Mouse (Mus musculus) activated CD4-positive, CD25-positive, alpha-beta regulatory T cell, adult 4 months (primary cell): ENCODE results near the gene Neurod2. TPM values are rescaled to one million over a fixed set of nuclear protein-coding genes. Genes with fewer than 3 reads are reported as not detected.

Source experiments
- ATAC-seq: one replicate; pipeline ENCODE4 v1.8.0; 2017
- polyA plus RNA-seq, 2 experiments: library from polyadenylated mRNA; unstranded; fragments of 100-300 nt; shearing (Covaris generic); gene quantifications; one replicate each; pipeline ENCODE4 v1.2.1; 2017

The Neurod2 gene
- polyA plus RNA-seq, 2 experiments from 2014 or later: not detected

DNA sequence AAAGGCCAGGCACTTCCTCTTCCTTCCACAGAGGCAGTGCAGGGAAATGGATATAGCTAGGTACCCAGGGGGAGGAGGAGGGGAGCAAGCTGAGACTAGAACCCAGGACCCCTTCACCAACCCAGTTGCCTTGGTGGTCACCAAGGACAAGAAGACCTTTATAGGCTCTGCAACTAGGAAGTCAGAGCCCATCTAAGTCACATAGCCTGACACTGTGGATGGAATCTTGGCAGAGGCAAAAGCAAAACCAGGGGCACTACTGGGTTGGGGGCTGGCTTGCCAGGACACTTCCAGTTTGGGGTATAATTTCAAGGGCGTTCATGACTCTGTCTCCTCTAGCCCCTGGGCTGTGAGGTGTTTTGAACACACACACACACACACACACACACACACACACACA lies 2.0 kb upstream of the Neurod2 start:
- ATAC-seq: no peak

DNA sequence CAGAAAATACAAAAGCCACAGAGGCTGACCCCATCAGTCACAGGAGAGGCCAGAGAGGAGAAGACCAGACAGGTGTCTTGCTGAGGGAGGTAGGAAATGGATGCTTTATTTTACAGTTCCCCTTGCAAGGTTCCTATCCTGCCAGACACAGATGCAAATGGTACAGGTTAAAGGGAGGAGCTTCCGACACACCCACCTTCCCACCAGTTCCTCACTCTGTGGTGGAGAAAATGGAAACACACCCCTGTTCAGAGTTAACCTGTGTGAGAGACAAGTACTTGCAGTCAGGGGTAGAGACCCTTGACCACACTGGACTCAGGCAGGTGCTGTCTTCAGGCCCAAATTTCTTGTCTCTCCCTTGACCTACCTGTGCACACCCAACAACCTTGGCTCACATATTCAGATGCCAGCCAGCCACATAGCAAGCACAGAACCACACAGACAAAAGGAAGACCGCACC lies 1.3 kb upstream of the Neurod2 start:
- ATAC-seq: no peak

DNA sequence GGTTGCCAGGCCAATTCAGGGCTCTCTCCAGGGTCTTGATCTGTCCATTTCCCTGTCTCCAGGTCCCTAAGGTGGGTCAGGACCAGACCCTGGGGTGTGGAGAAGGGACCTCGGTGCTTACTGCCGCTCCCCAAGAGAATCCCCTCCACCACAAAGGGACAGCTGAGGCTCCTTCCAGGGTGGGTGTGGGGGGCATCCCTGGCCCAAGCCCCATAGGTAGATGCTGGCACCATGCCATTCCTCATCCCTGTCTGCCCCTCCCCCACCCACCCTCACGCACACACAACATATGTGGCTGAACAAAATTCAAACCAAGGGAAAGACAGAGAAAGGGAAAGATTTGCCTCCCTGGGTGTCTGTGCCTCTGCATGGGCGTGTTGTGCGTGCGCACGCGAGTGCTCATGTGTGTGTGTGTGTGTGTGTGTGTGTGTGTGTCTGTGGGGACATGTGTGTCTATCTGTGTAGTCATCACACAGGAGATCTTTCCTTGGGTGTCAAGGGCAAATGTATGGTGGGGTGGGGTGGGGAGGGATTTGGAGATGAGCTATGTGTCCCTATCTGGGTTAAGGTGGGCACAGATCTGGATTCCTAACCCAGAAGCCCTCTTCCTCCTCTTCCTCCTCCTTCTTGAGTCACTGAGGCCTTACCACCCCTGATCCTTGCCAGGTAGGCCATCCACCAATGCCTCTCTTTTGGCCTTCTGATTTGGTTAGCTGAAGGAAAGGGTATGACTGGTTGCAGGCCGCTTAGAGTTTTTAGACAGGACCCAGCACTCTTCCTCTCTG lies 704 bp upstream of the Neurod2 start:
- ATAC-seq: no peak

DNA sequence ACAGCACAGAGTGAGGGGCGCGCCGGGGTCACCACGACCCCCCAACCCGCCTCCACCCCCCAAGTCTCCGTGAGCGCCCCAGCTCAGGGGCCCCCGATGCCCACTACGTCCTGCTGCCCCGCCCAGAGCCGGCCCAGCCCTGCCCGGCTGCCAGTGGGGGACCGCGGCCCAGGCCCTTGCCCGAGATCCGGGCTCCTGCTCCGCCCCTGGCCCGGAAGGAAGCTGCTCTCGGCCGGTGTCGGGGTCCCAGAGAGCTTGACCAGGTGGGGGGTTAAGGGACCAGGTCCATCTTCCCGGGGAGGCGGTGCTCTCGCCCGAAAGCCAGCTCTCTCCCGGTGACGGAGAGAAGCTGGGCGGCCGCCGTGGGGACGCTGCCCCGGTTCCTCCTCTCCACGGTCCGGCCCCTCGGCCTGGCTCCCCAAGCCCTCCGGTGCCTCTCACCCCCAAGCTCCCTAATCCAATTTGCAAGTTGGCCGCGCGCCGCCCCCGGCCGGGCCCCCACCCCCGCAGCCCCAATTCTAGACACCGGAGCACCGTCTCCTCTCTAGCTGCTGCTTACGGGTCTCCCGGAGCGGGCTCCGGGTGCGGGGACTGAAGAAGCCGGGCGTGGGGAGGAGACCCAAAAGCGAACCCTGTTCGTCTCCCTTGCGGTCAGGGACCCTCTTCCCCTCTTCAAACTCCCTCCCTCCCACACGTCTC lies 928 bp downstream of the Neurod2 start:
- no peak for ATAC-seq

DNA sequence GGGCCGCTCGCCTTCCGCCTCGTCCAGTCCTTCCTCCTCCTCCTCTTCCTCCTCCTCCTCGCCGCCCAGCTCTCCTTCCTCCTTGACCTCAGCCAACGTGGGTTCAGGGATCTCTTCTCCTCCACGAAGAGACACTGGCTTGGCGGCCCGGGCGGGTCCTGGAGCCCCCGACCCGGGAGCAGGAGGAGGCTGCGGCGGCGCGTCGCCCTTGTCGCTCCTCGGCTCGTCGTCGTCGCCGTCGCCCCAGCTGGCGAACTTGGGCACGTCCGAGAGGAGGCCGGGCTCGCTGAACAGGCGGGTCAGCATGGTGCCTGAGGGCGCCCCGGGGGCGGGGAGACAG lies 1.4 kb downstream of the Neurod2 start:
- no peak for ATAC-seq

DNA sequence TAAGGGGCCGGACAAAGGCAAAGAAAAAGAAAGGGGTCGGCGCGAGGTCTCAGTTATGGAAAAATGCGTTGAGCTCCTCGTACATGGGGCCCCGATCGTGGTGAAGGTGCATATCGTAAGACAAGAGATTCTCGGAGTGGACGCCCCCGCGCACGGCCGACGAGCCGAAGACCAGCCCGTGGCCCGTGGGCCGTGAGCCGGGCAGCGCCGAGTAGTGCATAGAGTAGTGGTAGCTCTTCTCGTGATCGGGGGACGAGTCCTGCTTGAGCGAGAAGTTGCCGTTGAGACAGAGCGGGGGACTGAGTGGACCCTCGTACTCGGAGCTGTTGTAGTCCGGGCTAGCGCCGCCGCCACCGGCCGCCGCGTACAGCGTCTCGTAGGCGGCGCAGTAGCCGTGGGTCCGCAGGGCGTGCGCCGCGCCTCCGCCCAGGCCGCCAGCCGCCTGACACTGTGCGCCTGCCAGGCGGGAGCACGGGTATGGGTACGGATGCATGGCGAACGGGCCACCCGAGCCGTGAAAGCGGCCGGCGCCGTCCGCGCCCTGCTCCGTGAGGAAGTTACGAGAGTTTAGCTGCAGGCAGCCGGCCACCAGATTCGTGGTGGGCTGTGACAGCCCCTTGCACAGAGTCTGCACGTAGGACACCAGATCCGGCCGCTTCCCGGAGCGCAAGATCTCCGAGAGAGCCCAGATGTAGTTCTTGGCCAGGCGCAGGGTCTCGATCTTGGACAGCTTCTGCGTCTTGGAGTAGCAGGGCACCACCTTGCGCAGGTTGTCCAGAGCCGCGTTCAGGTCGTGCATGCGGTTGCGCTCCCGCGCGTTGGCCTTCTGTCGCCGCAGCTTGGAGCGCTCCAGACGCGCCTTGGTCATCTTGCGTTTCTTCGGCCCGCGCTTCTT lies 2.1 kb downstream of the Neurod2 start:
- ATAC-seq: no peak

DNA sequence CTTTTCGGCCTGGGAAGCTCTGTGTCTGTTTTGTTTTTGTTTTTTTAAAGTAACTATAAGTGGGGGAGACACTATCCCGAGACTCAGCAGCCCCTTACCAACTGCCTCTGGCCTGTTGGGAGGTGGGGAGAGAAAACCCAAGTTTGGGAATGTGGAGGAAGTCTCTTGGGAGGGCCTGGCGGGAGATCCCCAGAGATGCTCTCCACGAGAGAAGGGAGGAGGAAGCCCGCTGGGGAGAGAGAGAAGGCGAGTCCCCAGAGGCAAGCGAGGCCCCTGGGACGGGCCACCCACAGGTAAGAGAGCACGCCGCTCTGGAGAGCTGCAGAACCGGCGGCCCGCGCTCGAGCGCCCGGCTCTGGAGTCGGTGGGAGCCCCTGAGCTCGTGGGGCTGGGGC lies 2.7 kb downstream of the Neurod2 start:
- ATAC-seq: no peak

DNA sequence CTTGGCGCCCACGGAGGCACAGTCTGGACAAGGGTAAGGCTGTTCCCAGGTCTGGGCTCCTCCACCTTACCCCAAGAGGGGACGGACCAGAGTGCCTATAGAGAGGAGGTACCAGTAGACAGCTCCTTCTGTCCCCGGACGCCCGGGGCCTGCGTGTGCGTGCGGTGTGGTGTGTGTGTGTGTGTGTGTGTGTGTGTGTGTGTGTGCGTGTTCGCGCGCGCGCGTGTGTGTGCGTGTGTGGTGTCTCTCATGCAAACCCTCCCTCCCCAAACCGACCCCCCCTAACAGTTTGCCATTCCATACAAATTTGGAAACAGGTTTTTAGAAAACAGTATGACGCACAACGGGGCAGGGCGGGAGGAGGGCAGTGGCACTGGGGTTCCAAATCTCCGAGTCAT lies 3.6 kb downstream of the Neurod2 start:
- no peak for ATAC-seq

DNA sequence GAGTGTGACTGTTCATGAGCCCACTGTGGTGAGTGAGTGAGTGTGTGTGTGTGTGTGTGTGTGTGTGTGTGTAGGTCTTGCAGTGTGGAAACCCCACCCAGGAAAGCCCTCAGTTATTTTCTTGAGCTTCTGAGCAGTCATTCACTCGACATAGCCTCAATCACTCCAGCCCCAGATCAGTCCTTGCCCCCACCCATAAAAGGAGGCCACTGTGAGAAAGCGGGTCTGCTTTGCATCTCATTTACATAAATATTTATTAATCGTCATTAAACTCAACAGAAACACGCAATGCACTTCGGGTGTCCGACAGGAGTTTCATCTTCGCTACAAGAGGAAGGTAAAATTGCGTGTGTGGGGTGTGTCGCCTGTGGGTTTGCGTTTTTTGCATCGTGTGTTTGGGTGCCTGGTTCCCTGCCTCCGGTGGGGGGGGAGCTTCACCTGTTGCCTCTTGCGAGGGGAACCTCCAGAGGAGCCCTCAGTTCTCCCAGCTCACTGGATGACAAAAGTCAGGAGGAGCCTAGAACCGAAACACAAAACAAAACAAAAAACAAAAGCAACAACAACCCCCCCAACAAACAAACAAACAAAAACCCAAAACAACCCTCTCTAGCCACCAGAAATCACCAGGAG lies 4.1 kb downstream of the Neurod2 start:
- ATAC-seq: no peak

DNA sequence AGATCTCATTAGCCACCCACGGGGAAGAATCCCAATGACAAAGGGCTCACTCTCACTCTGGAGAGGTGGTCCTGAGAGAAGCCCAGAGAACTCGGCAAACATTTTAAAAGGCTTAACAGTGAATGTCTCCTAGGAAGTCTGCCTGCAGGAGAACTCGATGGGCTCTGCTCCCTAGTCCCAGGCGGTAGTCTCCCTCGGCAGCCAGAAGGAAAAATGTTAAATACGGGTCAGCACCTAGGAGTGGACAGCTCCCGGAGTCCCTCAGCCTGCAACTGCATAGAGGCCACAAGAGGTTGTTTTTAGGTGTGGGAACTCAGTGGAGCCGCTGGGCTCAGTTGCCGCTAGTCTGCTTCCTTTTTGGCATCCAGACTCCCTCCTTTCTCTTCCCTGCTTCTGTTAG lies 5.5 kb downstream of the Neurod2 start:
- ATAC-seq: no peak

DNA sequence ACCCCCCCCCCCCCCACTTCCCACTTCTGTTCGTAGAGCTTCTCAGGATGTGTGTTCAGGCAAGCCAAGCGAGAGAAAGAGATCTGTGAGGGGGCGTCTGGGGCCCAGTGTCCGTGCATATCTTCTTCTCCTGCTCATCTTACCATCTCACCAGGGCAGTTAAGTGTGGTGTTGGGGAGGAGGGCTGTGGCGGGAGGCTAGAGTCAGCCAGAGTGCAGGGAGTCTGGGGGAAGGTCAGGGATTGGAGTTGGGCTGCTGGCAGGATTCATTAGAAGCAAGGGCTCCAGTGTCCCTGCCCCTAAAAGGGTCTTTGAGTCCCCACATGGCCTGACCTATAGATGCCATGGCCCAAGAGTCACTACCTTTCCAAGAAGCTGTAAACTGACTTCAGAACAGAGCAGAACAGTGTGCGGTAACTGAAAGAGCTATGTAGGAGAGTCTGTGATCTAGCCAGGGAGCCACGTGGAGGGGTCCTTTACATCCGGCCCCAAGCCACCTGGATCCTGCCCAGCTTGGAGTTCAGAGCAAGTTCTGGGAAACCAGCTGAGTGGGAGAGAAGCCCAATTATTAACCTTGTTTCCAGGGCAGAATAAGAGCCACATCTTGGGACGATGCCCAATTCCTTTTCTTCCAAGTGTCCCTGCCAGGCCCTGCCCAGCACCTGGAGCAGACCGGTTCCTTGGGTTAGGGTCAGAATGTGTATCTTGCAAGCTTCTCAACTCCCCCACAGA lies 6.1 kb downstream of the Neurod2 start:
- no peak for ATAC-seq

DNA sequence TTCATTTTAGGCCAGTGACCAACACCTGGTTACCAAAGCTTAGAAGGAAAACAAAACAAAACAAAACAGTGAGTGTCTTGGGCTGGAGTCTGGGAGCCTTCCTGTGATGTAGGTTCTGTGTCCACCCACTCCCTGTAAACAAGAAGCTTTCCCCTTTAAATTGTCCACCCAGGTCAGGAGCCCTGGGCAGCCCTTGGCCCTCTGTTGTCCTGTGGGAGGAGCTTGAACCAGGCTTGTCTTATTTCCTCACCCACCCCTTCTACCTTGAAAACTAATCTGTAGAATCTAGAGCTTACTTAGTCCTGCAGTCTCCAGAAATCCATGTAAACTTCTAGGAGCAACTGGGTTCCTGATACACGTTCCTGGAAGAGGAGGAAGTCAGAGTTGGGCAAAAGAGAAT lies 7.3 kb downstream of the Neurod2 start:
- no peak for ATAC-seq

DNA sequence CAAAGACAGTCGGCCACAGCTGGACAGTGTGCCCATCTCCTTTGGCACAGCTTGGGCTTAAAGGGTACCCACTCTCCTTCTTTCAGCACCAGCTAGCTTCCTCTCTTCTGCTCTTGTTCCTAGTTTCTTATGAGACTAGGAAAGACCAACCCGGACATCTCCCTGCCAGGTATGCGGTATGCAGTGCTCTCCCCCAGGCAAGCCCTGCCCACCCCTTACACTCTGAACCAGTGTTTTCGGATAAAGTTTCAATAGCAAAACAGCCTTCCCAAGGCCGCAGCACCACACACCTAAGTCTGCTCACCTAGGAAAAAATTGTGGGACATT lies 7.8 kb downstream of the Neurod2 start:
- ATAC-seq: no peak

DNA sequence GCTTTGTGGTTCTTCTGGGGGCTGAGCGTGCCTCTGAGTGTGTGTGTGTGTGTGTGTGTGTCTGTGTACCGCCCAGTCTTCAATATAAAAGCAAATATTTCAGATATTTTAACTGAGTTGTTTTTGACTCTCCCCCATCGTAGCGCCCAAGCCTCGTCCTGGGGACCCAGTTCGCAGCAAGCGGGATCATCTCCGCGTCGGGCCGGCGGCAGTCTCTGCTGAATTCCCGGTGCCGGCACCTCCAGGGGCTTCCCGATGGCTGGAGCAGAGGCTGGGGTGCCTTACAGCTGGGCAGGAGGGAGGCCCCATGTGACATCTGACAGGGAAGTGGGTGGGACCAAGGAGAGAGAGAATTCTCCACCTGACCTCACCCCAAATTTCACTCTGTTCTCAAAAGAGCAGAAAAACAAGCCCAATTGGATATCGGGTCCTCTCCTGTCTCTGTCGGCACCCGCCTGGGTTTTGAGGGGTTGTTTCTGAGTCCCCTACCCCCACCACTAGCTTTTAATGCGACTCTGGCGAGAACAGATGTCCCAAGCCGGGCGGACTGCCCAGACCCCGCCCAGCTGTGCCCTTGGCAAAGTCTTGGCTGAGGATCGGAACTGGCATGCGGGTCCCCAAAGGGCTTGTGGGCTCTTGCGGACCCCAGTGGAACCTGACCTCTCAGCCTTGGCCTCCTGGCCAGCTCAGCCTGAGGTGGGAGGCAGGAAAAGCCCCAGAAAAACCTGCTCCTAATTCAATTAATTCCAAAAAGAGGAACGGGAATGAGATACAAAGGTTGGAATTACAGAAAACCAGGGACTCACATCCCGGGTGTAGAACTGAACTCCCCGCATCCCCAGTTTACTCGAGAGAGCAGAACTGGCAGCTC lies 8.4 kb downstream of the Neurod2 start:
- ATAC-seq: no peak

DNA sequence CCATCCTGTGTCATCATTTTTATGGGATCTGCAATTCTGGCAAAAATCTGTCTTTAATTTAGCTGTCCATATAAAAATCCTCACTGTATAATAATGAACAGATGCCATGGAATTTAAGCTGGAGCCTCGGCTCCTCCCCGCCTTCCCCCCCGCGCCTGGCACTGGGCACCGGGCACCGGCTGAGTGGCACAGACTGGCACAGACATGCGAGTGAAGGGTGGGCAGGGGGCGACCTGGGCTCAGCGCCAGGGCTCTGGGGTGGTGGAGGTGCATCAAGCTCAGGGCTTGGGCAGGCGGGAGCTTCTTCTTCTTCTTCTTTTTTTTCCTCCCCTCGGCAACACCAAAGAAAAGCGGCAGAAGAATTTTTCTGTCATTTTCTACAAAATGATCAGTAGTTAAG lies 9.1 kb downstream of the Neurod2 start:
- no peak for ATAC-seq

DNA sequence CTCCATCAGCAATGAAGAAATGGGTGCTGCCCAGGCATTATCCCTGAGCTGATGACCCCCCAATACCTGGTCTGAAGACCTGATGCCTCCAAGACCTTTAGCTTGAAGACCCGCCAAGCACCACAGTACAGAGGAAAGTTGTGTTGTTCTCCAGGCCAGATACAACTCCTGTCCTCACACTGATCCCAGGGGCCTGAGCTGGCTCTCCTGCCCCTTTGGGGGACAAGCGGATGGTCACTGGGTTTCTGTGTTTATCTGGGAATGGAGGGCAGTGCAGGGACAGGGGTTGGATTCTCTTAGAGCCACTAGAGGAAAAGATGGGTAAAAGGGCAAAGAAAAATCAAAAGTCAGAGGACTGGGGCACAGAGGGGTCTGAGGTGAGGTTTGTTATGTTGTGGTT lies 9.5 kb downstream of the Neurod2 start:
- ATAC-seq: no peak

DNA sequence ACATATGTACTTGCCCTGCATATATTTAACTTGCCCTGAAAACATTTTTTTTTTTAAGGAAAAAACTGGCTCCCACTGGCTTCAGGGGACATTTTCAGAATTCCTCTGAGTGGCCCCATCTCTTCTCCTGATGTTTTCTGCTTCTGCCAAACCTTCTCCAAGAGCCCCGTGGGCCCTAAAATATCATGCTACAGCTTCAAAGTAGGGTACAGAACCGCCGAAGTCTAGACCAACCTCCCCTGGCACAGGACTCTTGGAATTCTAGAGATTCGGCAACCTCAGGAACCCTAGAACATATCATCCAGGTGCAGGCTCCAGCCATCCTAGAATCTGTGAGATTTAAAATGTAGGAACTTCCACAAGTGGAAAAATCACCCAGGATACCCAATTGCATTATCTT lies 9.9 kb downstream of the Neurod2 start:
- ATAC-seq: no peak

DNA sequence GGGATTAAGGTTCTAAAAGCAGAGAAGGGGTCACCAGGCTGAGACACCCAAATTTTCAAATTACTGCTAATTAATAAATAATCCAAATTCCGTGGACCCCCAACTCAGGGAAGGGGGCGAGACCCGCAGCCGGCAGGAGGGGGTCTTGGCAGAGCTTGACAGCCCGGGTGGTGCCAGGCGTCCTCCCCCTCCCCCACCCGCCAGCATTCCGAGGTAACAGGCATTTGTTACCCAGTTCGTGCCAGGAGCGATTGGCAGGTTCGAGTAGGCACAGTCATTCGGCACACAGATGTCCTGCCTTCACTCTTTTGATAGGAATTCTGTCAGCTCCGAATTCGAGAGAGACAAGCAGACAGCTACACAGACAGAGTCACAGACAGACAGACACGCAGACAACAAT lies 10.3 kb downstream of the Neurod2 start:
- no peak for ATAC-seq

DNA sequence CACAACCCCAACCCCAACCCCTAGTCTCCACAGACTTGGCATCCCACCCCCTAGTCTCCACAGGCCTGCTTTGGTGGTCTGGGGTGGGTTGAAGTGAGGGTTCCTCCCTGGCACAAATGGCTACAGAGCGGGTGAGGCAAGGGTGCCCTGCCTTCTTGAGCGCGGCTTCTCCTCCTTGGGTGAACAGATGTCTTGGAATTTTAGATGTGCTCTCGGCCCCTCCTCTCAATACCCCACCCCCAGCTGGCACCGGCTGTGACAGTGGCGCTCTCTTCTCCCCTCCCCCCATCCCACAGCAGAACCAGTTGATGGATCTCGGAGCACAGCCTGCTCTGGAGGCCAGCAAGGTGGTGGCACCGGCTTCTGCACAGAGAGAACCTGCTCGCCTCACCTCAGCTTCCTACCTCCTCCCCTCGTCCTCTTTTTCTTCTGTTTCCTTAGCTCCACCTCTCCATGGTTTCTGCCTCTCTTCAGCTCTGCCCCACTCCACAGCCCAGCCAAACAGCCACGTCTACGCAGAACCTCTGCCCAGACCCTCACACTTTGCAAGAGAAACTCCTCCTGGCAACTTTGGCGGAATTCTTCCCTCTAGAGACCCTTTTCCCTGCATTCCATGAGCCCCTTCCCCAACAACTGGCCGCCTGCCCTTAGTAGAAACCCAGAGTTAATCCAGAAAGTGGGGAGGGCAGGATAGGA lies 10.9 kb downstream of the Neurod2 start:
- no peak for ATAC-seq

DNA sequence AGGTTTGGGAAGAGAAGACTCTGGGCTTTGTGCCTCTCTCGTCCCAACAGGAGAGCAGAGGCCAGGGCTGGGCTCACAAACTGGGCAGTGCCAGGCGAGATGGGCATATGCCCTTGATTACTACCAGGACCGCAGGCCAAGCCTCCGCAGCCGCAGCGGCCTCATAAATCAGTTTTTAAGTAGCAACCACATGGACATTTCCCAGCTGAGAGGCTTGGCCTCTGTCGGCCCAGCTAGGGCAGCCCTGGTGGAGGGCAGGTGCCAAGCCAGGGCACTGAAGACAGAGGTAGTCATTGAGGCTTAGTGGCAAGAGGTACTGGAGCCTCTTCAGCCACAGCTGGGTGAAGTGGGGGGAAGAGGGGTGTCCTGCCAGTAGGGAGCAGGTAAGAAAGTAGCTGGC lies 12.0 kb downstream of the Neurod2 start:
- no peak for ATAC-seq
